Mouse (Mus musculus): ENCODE results near the gene Slc25a34. TPM values are rescaled to one million over a fixed set of nuclear protein-coding genes. Genes with fewer than 3 reads are reported as not detected.

Slc25a34 gene
- polyA plus RNA-seq, 1 experiment = 0.13 TPM

GRCm38 (mm10) chr4:141664011-141664745 is 40.6 kb upstream of the Slc25a34 start:
- H3K27me3 ChIP-seq (ENCODE audit: control insufficient read depth, insufficient read depth, insufficient read length) = no peaks in the 10 kb centered on the region
- H3K79me2 ChIP-seq (ENCODE audit: control insufficient read depth, insufficient read depth) = peaks cover 14% of the 10 kb centered on the region
- H3ac ChIP-seq (ENCODE audit: control insufficient read depth, insufficient read length, low read depth) = peak overlapping the region; percentile 96
- TF ChIP-seq FOSL1 (IDR thresholded peaks at IDR 0.05; ENCODE audit: insufficient read depth, low read length, poor library complexity, severe bottlenecking) (no peak), MAX (IDR thresholded peaks at IDR 0.05) (no peak), CTCF (IDR thresholded peaks at IDR 0.05; ENCODE audit: control insufficient read depth, insufficient read depth, insufficient read length) (no peak), MYOD1 (IDR thresholded peaks at IDR 0.05; ENCODE audit: control insufficient read depth, insufficient read length, low read depth) (no peak), USF1 (IDR thresholded peaks at IDR 0.05; ENCODE audit: low read depth) (no peak), MYOG (IDR thresholded peaks at IDR 0.05; ENCODE audit: control insufficient read depth, extremely low read depth, insufficient read length) (no peak), CEBPB (IDR thresholded peaks at IDR 0.05; ENCODE audit: low read depth) (no peak)
- no peaks in the 10 kb centered on the region for H3K36me3 ChIP-seq (ENCODE audit: control insufficient read depth, insufficient read depth)
- H3K4me3 ChIP-seq (ENCODE audit: insufficient read depth, poor library complexity, severe bottlenecking) = peak overlapping the region; percentile 48
- H3K79me3 ChIP-seq (ENCODE audit: low read depth) = peaks cover 7% of the 10 kb centered on the region

- no peak for TF ChIP-seq CEBPB (IDR thresholded peaks at IDR 0.05; ENCODE audit: low read depth)
- no peak for TF ChIP-seq USF1 (IDR thresholded peaks at IDR 0.05; ENCODE audit: low read depth)
- peaks cover 14% of the 10 kb centered on the region for H3K79me2 ChIP-seq (ENCODE audit: control insufficient read depth, insufficient read depth)
- H3K27me3 ChIP-seq (ENCODE audit: control insufficient read depth, insufficient read depth, insufficient read length) = no peaks in the 10 kb centered on the region
- H3K36me3 ChIP-seq (ENCODE audit: control insufficient read depth, insufficient read depth) = no peaks in the 10 kb centered on the region
- peaks cover 7% of the 10 kb centered on the region for H3K79me3 ChIP-seq (ENCODE audit: low read depth)
- H3K4me3 ChIP-seq (ENCODE audit: insufficient read depth, poor library complexity, severe bottlenecking) = peak overlapping the region; percentile 48
- peak overlapping the region; percentile 96 for H3ac ChIP-seq (ENCODE audit: control insufficient read depth, insufficient read length, low read depth)
Observed at GRCm38 (mm10) chr4:141663122-141663931, 39.7 kb upstream of the Slc25a34 start.

- H3ac ChIP-seq (ENCODE audit: control insufficient read depth, insufficient read length, low read depth) = no peak overlapping the region
- no peak overlapping the region for H3K4me3 ChIP-seq (ENCODE audit: insufficient read depth, poor library complexity, severe bottlenecking)
- H3K79me2 ChIP-seq (ENCODE audit: control insufficient read depth, insufficient read depth) = peaks cover 14% of the 10 kb centered on the region
- H3K27me3 ChIP-seq (ENCODE audit: control insufficient read depth, insufficient read depth, insufficient read length) = no peaks in the 10 kb centered on the region
- H3K79me3 ChIP-seq (ENCODE audit: low read depth) = peaks cover 7% of the 10 kb centered on the region
- no peak for TF ChIP-seq CTCF (IDR thresholded peaks at IDR 0.05; ENCODE audit: control insufficient read depth, insufficient read depth, insufficient read length)
- TF ChIP-seq CEBPB (IDR thresholded peaks at IDR 0.05; ENCODE audit: low read depth) = no peak
- no peak for TF ChIP-seq MYOD1 (IDR thresholded peaks at IDR 0.05; ENCODE audit: control insufficient read depth, insufficient read length, low read depth)
- TF ChIP-seq FOSL1 (IDR thresholded peaks at IDR 0.05; ENCODE audit: insufficient read depth, low read length, poor library complexity, severe bottlenecking) = no peak
- no peak for TF ChIP-seq MAX (IDR thresholded peaks at IDR 0.05)
- no peak for TF ChIP-seq MYOG (IDR thresholded peaks at IDR 0.05; ENCODE audit: control insufficient read depth, extremely low read depth, insufficient read length)
- TF ChIP-seq USF1 (IDR thresholded peaks at IDR 0.05; ENCODE audit: low read depth) = no peak
- no peaks in the 10 kb centered on the region for H3K36me3 ChIP-seq (ENCODE audit: control insufficient read depth, insufficient read depth)
Observed at GRCm38 (mm10) chr4:141660884-141661283, 37.3 kb upstream of the Slc25a34 start.

GRCm38 (mm10) chr4:141659739-141660138 is 36.1 kb upstream of the Slc25a34 start:
- H3K79me3 ChIP-seq (ENCODE audit: low read depth) = peaks cover 7% of the 10 kb centered on the region

GRCm38 (mm10) chr4:141658846-141659484 is 35.3 kb upstream of the Slc25a34 start:
- peaks cover 14% of the 10 kb centered on the region for H3K79me2 ChIP-seq (ENCODE audit: control insufficient read depth, insufficient read depth)
- no peak overlapping the region for H3ac ChIP-seq (ENCODE audit: control insufficient read depth, insufficient read length, low read depth)
- no peaks in the 10 kb centered on the region for H3K36me3 ChIP-seq (ENCODE audit: control insufficient read depth, insufficient read depth)
- TF ChIP-seq CTCF (IDR thresholded peaks at IDR 0.05; ENCODE audit: control insufficient read depth, insufficient read depth, insufficient read length) (no peak), FOSL1 (IDR thresholded peaks at IDR 0.05; ENCODE audit: insufficient read depth, low read length, poor library complexity, severe bottlenecking) (no peak), MYOD1 (IDR thresholded peaks at IDR 0.05; ENCODE audit: control insufficient read depth, insufficient read length, low read depth) (no peak), USF1 (IDR thresholded peaks at IDR 0.05; ENCODE audit: low read depth) (no peak), MYOG (IDR thresholded peaks at IDR 0.05; ENCODE audit: control insufficient read depth, extremely low read depth, insufficient read length) (no peak), MAX (IDR thresholded peaks at IDR 0.05) (no peak), CEBPB (IDR thresholded peaks at IDR 0.05; ENCODE audit: low read depth) (no peak)
- peaks cover 7% of the 10 kb centered on the region for H3K79me3 ChIP-seq (ENCODE audit: low read depth)
- no peaks in the 10 kb centered on the region for H3K27me3 ChIP-seq (ENCODE audit: control insufficient read depth, insufficient read depth, insufficient read length)
- no peak overlapping the region for H3K4me3 ChIP-seq (ENCODE audit: insufficient read depth, poor library complexity, severe bottlenecking)

More at GRCm38 (mm10) chr4:141659739-141660138, 36.1 kb upstream of the Slc25a34 start:
- H3ac ChIP-seq (ENCODE audit: control insufficient read depth, insufficient read length, low read depth) = no peak overlapping the region
- no peak overlapping the region for H3K4me3 ChIP-seq (ENCODE audit: insufficient read depth, poor library complexity, severe bottlenecking)
- peaks cover 14% of the 10 kb centered on the region for H3K79me2 ChIP-seq (ENCODE audit: control insufficient read depth, insufficient read depth)
- TF ChIP-seq CTCF (IDR thresholded peaks at IDR 0.05; ENCODE audit: control insufficient read depth, insufficient read depth, insufficient read length) (no peak), MYOG (IDR thresholded peaks at IDR 0.05; ENCODE audit: control insufficient read depth, extremely low read depth, insufficient read length) (no peak), MAX (IDR thresholded peaks at IDR 0.05) (no peak), MYOD1 (IDR thresholded peaks at IDR 0.05; ENCODE audit: control insufficient read depth, insufficient read length, low read depth) (no peak), USF1 (IDR thresholded peaks at IDR 0.05; ENCODE audit: low read depth) (no peak), FOSL1 (IDR thresholded peaks at IDR 0.05; ENCODE audit: insufficient read depth, low read length, poor library complexity, severe bottlenecking) (no peak), CEBPB (IDR thresholded peaks at IDR 0.05; ENCODE audit: low read depth) (no peak)
- no peaks in the 10 kb centered on the region for H3K36me3 ChIP-seq (ENCODE audit: control insufficient read depth, insufficient read depth)
- H3K27me3 ChIP-seq (ENCODE audit: control insufficient read depth, insufficient read depth, insufficient read length) = no peaks in the 10 kb centered on the region
